Mouse (Mus musculus): ENCODE data around the gene Tagln. TPM values are rescaled to one million over a fixed set of nuclear protein-coding genes. Genes with fewer than 3 reads are reported as not detected.

Gene Tagln
- total and polyA plus RNA-seq, 3 experiments: 0.42 to 1.1 TPM; not detected in 1

DNA sequence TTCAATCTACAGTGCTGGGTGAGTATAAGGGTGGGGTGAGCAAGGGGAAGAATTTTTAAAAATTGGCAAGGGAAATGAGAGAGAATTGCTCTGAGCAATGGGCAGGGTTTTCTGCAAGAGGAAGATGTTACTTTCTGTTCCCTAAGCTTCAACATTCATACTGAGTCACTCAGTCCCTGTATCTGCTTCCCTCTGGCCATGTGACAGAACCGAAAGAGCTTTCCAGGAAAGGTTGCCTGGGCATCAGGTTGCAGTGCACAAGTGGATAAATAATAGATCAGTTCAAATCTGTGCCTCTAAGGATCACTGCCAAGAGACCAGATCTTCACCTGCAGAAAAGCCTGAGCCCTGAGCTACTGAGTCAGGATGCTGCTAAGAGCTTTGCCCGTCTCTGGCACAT is 26.0 kb upstream of the Tagln start:
- Histone ChIP-seq H3K4me3 (ENCODE audit: control insufficient read depth in 1 of 2, insufficient read depth in 1 of 2, low read depth in 2 of 2, low read length in 2 of 2) (no peak overlapping the region), H3K36me3 (ENCODE audit: control insufficient read depth in 1 of 2, insufficient read depth in 2 of 2, low read length in 2 of 2) (peaks cover 0 to 21% of the 10 kb centered on the region in 2 experiments; a peak in 2 of 4 replicates), H3K9me3 (replicated peaks; ENCODE audit: insufficient read depth, low read length) (no peaks in the 10 kb centered on the region), H3K27me3 (ENCODE audit: control insufficient read depth in 1 of 2, insufficient read depth in 2 of 2, low read length in 2 of 2) (no peaks in the 10 kb centered on the region), H3K9ac (ENCODE audit: control insufficient read depth, low read depth, low read length, poor library complexity, severe bottlenecking) (no peak overlapping the region), H3K4me1 (ENCODE audit: control insufficient read depth in 1 of 2, insufficient read depth in 2 of 2, low read length in 2 of 2) (no peaks in the 10 kb centered on the region), H3K79me2 (ENCODE audit: control insufficient read depth, insufficient read depth, low read length, poor library complexity) (no peaks in the 10 kb centered on the region), H3K27ac (ENCODE audit: control insufficient read depth, low read depth, low read length) (no peak overlapping the region)
- no peak for DNase-seq (ENCODE audit: low read depth, low spot score)
- TF ChIP-seq UBTF (IDR thresholded peaks at IDR 0.05; ENCODE audit: borderline replicate concordance, insufficient read depth, low read depth, low read length) (no peak), POLR2AphosphoS2 (IDR thresholded peaks at IDR 0.05; ENCODE audit: low read length) (no peak), CHD1 (IDR thresholded peaks at IDR 0.05; ENCODE audit: low read depth, low read length) (no peak), GABPA (IDR thresholded peaks at IDR 0.05; ENCODE audit: low read depth, low read length) (no peak), RCOR1 (IDR thresholded peaks at IDR 0.05; ENCODE audit: low read depth, low read length) (no peak), MYC (IDR thresholded peaks at IDR 0.05; ENCODE audit: low read depth, low read length) (no peak)

DNA sequence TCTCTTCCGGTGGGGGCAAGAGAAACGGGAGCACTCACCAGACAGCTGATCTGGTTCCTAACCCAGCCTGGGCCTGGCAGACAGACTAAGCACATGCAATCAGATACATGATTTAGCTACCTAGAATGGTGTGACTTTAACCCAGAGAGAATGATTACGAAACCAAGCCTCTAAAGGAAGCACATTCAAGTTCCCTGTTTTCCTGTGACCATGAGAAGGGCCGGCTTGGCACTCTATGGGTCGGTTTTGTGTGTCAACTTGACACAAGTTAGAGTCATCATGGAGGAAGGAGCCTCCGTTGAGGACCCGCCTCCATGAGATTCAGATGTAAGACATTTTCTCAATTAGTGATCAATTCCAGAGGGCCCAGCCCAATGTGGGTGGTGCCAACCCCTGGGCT is 23.8 kb upstream of the Tagln start:
- Histone ChIP-seq H3K27ac (ENCODE audit: control insufficient read depth, low read depth, low read length) (no peak overlapping the region), H3K9ac (ENCODE audit: control insufficient read depth, low read depth, low read length, poor library complexity, severe bottlenecking) (no peak overlapping the region), H3K4me3 (ENCODE audit: control insufficient read depth in 1 of 2, insufficient read depth in 1 of 2, low read depth in 2 of 2, low read length in 2 of 2) (no peak overlapping the region), H3K4me1 (ENCODE audit: control insufficient read depth in 1 of 2, insufficient read depth in 2 of 2, low read length in 2 of 2) (0 out of 4 replicates have a peak, but pooled peaks cover 0 to 5% of the 10 kb centered on the region in 2 experiments), H3K27me3 (ENCODE audit: control insufficient read depth in 1 of 2, insufficient read depth in 2 of 2, low read length in 2 of 2) (no peaks in the 10 kb centered on the region), H3K9me3 (replicated peaks; ENCODE audit: insufficient read depth, low read length) (no peaks in the 10 kb centered on the region), H3K36me3 (ENCODE audit: control insufficient read depth in 1 of 2, insufficient read depth in 2 of 2, low read length in 2 of 2) (peaks cover 0 to 12% of the 10 kb centered on the region in 2 experiments; a peak in 2 of 4 replicates), H3K79me2 (ENCODE audit: control insufficient read depth, insufficient read depth, low read length, poor library complexity) (peaks cover 3% of the 10 kb centered on the region)
- TF ChIP-seq SIN3A (IDR thresholded peaks at IDR 0.05; ENCODE audit: low read length): no peak
- no peak for TF ChIP-seq BHLHE40 (IDR thresholded peaks at IDR 0.05; ENCODE audit: borderline replicate concordance, low read depth, low read length)
- TF ChIP-seq ELF1 (IDR thresholded peaks at IDR 0.05; ENCODE audit: low read depth, low read length): no peak
- no peak for TF ChIP-seq KAT2A (conservative IDR thresholded peaks at IDR 0.05; ENCODE audit: low read depth, low read length)
- no peak for DNase-seq (ENCODE audit: low read depth, low spot score)

- Histone ChIP-seq H3K27me3 (ENCODE audit: control insufficient read depth in 1 of 2, insufficient read depth in 2 of 2, low read length in 2 of 2) (no peaks in the 10 kb centered on the region), H3K4me1 (ENCODE audit: control insufficient read depth in 1 of 2, insufficient read depth in 2 of 2, low read length in 2 of 2) (peaks cover 2 to 7% of the 10 kb centered on the region in 2 experiments; a peak in 2 of 4 replicates), H3K4me3 (ENCODE audit: control insufficient read depth in 1 of 2, insufficient read depth in 1 of 2, low read depth in 2 of 2, low read length in 2 of 2) (no peak overlapping the region), H3K27ac (ENCODE audit: control insufficient read depth, low read depth, low read length) (no peak overlapping the region), H3K79me2 (ENCODE audit: control insufficient read depth, insufficient read depth, low read length, poor library complexity) (peaks cover 11% of the 10 kb centered on the region), H3K36me3 (ENCODE audit: control insufficient read depth in 1 of 2, insufficient read depth in 2 of 2, low read length in 2 of 2) (peaks cover 1 to 8% of the 10 kb centered on the region in 2 experiments; a peak in 3 of 4 replicates), H3K9ac (ENCODE audit: control insufficient read depth, low read depth, low read length, poor library complexity, severe bottlenecking) (no peak overlapping the region), H3K9me3 (replicated peaks; ENCODE audit: insufficient read depth, low read length) (no peaks in the 10 kb centered on the region)
- no peak for TF ChIP-seq MYC (IDR thresholded peaks at IDR 0.05; ENCODE audit: low read depth, low read length)
- no peak for TF ChIP-seq NRF1 (IDR thresholded peaks at IDR 0.05; ENCODE audit: insufficient read depth, low read depth, low read length, poor library complexity, severe bottlenecking)
- TF ChIP-seq RAD21 (IDR thresholded peaks at IDR 0.05; ENCODE audit: low read depth, low read length): no peak
- no peak for TF ChIP-seq USF2 (IDR thresholded peaks at IDR 0.05; ENCODE audit: borderline replicate concordance in 1 of 2, insufficient read depth in 1 of 2, low read depth in 1 of 2, low read length in 2 of 2)
- TF ChIP-seq JUND (IDR thresholded peaks at IDR 0.05; ENCODE audit: low read depth, low read length): no peak
- no peak for TF ChIP-seq ETS1 (IDR thresholded peaks at IDR 0.05; ENCODE audit: low read depth, low read length)
- no peak for TF ChIP-seq CTCF (IDR thresholded peaks at IDR 0.05 in 2 of 3, conservative IDR thresholded peaks at IDR 0.05 in 1 of 3; ENCODE audit: control insufficient read depth in 1 of 3, insufficient read depth in 1 of 3, low read depth in 2 of 3, low read length in 3 of 3, poor library complexity in 1 of 3, severe bottlenecking in 1 of 3)
- no peak for TF ChIP-seq ZMIZ1 (IDR thresholded peaks at IDR 0.05; ENCODE audit: low read depth, low read length)
- no peak for TF ChIP-seq ZC3H11A (IDR thresholded peaks at IDR 0.05; ENCODE audit: low read depth, low read length)
- no peak for DNase-seq (ENCODE audit: low read depth, low spot score)
These were observed 23.0 kb upstream of the Tagln start for GRCm38 (mm10) chr9:45958851-45959250.
